Mouse (Mus musculus) stomach, postnatal 0 days (tissue): ENCODE measurements around the gene Mcf2l.

Experiments used
- CTCF ChIP-seq: IDR thresholded peaks from 2 replicates; pipeline ENCODE4 v1.5.1; 2016; ENCODE audit warnings: antibody characterized with exemption, low read depth, mild to moderate bottlenecking, moderate library complexity
- EP300 ChIP-seq: optimal IDR thresholded peaks from 2 replicates; pipeline ENCODE3; 2016; ENCODE audit warnings: antibody characterized with exemption

GRCm38 (mm10) chr8:12905599-12906321, 32.2 kb downstream of the Mcf2l start:
- TF ChIP-seq CTCF (no peak), EP300 (no peak)
